Mouse (Mus musculus): Measurements from ENCODE around the gene Tmem203. TPM values are rescaled to one million over a fixed set of nuclear protein-coding genes. Genes with fewer than 3 reads are reported as not detected.

Tmem203 gene
- total RNA-seq, 2 experiments from 2014 or later, result 10.4 to 12.0 TPM

DNA sequence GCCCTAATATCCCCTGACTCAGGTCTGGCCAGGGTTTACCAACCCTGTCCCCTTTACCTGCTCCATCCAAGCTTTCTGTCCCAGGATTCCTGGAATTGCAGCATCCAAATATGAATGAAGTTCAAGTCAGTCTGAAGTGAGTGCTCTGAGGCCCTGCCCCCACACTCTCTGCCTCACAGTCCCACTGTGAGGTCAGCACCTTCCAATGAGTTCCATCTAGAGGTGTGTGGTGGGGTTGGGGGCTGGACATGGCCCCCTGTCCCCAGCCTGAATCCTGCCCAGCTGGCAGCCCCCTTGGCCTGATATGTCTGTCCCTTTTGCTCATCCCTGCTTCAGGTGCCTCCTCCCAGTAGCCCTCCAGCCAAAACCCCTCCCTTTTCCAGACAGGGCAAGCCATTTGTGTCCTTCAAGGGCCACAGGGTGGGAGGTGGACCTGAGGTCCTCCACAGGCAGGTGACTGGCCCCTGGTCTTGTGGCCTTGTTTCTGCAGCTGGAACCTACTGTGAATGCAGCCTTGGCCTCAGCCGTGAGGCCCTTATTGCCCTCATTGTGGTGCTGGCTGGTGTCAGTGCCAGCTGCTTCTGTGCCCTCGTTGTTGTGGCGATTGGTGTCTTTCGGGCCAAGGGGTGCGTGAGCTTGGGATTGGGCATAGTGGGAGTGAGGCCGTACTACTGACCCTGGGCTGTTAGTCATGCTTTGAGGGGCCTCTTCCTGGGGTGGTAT is 32.8 kb downstream of the Tmem203 start, which contains the start of gene Tmem210:
Gene Tmem210, plus strand, starts transcription at position 219 of the 723 bp plus-strand sequence.
- no peak for DNase-seq
- intact Hi-C loops (cut with DNase I), result loop anchor here (5.0 kb wide), 1 partner anchor 39 kb away; no protein-coding TSS in a partner anchor

DNA sequence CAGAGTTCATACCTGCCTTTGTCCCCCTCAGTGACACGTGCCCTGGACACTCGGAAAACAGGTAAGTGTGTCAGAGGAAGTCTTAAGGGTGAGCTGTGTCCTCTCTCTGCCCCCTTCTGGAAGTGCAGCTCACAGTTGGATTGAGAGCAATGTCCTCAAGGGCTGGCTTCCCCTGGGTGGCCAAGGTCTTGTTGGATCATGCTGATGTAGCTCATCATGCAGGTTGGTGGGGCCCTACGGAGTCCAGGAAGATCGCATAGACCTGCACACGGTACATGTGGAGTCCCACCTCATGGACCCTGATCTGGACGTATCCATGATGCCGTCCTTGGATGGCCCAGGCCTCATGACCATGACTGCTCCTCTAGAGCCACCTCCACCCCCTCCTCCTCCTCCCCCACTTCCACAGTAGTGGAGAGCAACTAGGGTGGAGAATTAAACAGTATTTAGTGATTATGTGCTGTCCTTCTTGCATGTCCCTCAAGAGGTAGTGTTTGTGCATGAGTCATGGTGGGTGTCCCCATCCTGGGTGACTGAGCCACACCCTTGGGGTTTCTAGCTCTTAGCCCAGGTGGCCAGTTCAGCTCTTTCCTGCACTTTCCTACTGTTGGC is 33.6 kb downstream of the Tmem203 start:
- intact Hi-C loops (cut with DNase I), result loop anchor here (5.0 kb wide), 1 partner anchor 38 kb away; no protein-coding TSS in a partner anchor
- no peak for DNase-seq

DNA sequence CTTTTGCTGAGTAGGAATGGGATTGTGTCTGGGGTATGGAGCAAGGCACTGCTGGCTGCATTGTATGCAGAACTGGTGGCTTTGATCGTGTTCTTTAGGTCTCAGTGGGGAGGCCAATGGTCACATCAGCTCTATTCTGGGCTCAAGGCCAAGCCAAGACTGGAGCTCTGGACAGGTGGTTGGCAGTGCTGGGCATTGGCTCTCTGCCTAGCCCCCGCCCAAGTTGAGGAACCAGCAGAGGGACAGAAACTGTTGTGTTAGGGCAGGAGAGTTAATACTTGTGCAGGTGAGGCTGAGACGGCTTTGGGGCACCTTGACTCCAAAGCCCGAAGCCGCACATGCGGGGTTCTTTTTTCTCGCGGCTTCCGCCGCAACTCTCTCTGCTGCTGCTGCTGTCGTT is 34.4 kb downstream of the Tmem203 start, which contains the start of gene Lrrc26:
Gene Lrrc26, plus strand, starts transcription at position 265 of the 400 bp plus-strand sequence.
- intact Hi-C loops (cut with DNase I), result loop anchor here (5.0 kb wide), 1 partner anchor 38 kb away; no protein-coding TSS in a partner anchor

DNA sequence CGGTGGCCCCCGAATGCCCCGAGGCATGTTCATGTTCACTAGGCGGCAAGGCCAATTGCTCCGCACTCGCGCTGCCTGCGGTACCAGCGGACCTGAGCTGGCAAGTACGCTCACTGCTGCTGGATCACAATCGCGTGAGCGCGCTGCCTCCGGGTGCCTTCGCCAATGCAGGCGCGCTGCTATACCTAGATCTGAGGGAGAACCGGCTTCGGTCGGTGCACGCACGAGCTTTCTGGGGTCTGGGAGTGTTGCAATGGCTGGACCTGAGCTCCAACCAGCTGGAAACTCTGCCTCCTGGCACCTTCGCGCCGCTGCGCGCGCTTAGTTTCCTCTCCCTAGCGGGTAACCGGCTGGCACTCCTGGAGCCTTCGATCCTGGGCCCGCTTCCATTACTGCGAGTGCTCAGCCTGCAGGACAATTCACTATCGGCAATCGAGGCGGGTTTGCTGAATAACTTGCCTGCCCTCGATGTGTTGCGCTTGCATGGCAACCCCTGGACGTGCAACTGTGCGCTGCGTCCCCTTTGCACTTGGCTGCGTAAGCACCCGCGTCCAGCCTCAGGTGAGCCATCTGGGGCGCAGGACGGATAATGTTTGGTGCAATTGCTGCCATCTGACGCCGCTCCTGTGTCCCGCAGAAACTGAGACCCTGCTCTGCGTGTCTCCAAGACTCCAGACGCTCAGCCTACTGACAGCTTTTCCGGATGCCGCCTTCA is 35.0 kb downstream of the Tmem203 start:
- intact Hi-C loops (cut with DNase I), result no loop called here
- no peak for DNase-seq

More for the DNA sequence above, 34.4 kb downstream of the Tmem203 start, which contains the start of gene Lrrc26:
- DNase-seq, result no peak

DNA sequence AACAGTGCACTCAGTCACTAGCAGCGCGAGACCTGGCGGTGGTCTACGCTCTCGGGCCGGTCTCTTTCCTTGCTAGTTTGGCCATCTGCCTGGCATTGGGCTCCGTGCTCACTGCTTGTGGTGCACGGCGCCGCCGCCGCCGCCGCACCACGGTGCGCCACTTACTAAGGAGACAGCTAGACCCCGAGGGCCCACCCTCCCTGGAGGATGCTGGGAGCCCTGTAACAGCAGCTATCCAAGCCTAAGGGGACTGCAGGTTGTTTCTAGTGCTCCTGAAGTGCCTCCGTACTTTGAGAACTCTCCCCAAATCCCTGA is 35.5 kb downstream of the Tmem203 start:
- DNase-seq, result no peak
- intact Hi-C loops (cut with DNase I), result no loop called here

DNA sequence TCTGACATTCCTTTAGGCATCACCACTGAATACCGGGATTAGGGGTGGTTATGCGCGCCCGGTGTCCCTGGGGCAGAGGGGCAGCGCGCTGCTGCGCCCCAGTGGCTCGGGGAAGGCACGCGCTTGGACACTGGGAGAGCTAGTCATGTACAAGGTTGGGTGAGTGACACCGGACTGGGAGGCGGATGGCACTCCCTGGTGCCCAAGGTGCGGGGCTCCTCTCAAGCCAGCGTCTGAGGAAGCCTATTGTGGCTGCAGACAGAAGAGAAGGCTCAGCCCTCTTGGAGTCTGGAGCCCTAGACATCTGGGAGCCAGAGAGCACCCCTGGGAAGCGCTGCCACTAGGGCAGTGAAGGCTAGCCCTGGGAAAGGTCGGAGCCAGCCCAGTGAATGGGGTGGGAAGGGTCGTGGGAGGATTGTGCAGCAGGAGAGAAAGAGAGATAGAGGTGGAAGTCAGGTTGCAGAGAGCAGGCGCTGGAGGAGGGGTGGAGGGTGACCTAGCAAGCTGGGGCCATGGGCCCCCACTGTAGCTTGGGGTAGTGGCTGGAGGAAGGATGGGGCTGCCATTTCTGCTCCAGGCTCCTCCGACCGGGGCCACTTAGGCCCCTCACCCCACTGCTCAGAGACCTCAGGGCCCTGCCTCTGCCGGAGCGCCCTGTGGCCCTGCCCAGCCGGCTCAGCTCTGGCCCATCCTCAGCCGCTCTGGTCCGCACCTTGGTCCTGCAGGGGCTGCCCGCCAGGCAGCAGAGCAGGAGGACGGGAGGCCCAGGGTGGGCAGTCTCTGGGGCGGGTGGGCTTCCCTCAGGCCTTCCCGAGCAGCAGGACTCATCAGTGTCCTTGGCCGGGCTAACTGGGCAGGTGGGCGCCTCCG is 36.2 kb downstream of the Tmem203 start:
- no peak for DNase-seq
- intact Hi-C loops (cut with DNase I), result no loop called here

DNA sequence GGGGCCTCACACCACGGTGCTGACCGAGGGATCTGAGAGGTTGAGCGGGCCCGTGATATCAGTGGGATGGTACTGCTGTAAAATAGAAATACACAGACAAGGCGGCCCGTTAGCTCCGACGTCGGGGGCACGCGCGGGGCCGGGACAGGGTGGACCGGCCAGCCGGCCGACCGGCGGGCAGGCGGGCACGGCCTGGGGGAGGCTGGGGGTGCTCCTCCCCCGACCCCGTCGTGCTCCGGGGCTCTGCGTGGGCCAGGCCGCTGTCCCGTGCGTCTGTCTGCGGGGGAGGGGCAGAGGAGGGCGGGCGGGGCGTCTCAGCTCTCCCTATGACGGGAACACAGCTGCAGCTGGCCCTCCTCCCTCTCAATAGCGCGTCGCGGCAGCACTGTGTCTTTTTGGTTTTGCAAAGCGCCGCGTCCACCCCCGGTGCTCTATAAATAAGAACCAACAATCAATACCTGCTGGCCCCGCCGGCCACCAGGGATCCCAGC is 36.9 kb downstream of the Tmem203 start:
- peak in 1 of 2 experiments; percentile 25 for DNase-seq
- intact Hi-C loops (cut with DNase I), result no loop called here

DNA sequence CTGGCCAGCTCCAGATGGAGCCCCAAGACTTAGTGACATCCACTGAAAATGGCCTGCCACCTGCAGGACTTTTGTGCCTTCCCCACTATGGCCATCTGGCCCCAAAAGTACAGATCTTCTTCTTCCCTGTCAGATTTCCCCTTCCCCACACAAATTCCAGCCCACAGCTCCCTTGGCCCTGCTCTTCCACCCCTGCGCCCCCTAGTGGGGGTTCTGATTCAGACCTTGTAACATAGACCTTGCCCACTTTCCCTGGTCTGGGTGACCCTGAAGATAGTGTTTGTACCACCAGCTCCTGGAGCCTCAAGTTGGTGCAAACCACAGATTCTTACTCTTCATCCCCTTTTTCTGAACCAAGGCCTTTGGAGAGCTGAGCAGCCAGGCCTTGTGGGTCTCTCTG is 37.6 kb downstream of the Tmem203 start:
- intact Hi-C loops (cut with DNase I), result no loop called here
- peak; percentile 55 to 73 for DNase-seq

DNA sequence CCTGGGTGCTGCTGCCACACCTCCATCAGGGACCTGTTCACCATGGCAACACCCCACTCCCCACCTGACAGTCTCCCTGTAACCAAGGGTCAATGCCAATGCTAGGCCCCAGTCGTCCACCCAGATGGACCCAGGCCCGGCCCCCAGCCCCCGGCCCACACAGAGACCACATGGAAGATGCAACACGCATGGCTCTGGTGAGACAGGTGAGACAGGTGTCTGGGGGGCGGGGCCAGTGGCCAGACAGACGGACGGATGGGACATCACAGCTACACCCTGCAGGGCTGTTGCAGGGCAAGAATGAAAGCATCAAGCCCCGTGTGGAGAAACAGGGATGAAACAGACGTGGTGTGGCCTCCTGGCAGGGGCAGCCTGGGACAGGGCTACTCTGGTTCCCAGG is 38.5 kb downstream of the Tmem203 start:
- no peak for DNase-seq
- intact Hi-C loops (cut with DNase I), result loop anchor here (2.0 kb wide), 1 partner anchor 99 kb away; no protein-coding TSS in a partner anchor

DNA sequence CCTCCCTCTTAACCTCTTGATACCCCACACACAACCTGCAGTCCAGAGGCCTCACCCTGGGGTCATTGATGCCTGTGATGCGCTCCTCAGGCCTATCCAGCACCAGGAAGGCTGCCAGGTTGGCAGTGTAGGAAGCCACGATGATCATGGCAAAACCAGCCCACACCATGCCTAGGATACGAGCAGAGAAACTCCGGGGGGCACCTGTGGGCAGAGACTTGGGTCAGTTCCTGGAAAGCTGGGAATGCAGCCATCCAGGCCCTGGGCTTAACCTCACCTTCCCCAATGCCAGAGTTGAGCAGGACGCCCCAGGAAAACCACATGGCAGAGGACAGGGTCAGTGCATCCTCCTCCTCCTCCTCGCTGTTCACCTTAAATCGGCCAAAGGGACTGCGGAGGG is 41.9 kb downstream of the Tmem203 start:
- no peak for DNase-seq
- intact Hi-C loops (cut with DNase I), result no loop called here

DNA sequence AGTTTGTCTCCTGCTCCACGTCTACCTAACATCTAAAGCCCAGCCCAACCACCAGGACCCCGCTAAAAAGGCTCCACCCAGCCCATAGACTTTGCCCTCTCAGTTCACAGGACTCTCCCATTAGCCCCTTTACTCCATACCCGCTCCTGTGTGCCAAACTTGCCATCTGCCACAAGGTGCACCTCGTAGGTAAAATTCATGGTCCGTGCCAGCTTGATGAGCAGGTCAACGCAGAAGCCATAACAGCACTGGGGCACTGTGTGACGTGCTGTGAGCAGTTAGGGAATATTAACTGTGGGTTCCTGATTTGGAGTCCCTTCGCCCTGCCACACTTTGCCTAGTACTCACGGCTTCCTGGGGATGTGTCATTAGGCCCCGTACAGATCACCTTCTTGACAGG is 42.8 kb downstream of the Tmem203 start:
- intact Hi-C loops (cut with DNase I), result no loop called here
- no peak for DNase-seq

DNA sequence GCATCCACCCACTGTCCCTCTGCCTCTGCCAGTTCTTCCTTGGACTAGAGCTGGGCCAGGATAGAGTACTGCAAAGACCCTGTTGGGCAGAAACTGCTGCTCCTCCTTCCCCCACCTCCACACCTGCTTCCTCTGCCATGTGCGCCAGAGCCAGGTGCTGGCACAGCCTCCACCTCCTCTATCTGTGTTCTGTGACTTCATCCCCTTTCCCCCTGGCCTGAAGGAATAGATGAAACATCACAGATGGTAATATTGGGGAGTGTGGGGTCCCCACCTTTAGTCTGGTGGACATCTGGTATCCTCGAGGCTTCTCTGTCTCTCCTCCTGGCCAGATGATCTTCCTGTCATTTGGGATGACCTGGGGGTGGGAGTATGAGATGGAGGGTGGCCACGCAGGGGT is 48.2 kb downstream of the Tmem203 start:
- intact Hi-C loops (cut with DNase I), result no loop called here

DNA sequence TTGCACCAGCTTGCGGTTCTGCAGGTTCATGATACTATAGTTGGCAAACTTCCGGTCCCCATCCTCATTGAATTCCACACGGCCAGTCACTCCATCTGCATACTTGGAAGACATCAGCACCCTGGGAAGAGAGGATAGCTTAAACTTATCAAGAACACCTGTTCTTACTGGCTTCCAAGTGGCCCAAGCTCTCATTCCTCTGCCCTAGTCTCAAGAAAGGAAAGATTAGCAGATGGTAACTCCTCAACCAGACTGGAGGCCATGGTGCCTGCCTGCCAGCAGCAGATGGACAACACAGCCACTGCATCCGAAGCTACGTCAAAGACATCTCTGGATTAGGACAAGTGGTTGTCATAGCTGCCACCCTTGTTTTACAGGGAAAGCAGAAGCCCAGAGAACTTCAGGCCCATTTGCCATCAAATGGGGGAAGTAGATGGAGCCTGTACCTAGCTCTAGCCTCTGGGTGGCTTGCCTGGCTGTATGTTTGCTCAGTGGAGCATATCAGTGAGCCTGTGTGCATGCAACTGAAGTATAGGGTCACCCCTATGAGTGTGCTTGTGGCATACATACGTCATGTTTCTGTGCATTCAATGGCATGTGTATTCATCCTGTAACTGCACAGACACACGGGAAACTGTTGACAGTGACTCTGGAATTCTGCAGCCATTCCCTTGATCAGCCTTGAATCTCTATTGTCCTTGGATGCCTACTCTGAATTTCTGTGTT is 48.9 kb downstream of the Tmem203 start:
- DNase-seq, result no peak
- intact Hi-C loops (cut with DNase I), result no loop called here

More for the DNA sequence above, 48.2 kb downstream of the Tmem203 start:
- DNase-seq, result no peak

DNA sequence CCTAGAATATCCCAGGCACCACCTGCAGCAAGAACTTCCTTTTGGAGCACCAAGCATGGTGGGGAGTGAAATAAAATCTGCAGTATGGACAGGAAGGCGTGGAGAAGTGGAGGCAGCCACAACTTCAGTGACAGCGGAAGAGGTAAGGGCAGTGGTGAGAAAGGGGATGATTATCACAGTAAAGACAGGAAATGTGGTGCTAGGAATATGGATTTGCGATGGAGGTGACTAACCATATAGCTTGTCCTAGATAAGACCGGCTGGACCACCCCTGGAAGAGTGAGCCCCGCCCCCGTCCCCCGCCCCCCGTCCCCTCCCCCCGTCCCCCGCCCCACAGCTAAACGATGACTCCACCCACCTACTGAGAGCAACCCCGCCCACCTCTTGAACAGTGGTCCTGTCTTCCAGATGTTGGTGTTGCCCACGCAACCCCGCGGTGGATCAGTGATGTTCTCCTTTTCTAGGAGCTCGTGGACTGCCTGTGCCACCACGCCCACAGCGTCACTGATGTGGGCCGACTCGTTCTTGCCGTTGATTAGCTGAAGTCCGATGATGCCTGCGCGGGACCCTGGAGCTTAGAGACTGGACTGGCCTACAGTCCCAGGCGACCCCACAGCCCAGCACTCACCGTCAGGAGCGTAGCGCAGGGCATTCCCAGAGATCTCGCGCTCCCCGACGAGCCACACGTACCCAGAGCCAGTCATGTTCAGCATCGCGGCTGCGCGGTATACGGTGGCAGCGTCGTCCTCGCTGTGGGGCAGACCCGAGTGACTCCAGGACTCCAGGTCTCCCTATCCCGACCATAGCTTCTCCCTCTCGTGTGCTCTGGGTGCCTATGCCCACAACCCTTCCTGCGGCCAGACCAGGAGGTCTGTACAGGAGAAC is 49.7 kb downstream of the Tmem203 start:
- intact Hi-C loops (cut with DNase I), result no loop called here
- no peak for DNase-seq

Measured in gastrocnemius, postnatal 36 days (tissue).